Mouse (Mus musculus) limb, embryonic 10.5 days (tissue): ENCODE data around the gene Rasgef1a. TPM values are rescaled to one million over a fixed set of nuclear protein-coding genes. Genes with fewer than 3 reads are reported as not detected.
A peak's percentile ranks its signal among the peaks of the same experiment; 100 is the strongest.

Source experiments
- DNase-seq: peaks from one replicate; pipeline ENCODE4 v3.0.0-alpha.2; 2017; ENCODE audit warnings: low spot score
- H3K27ac ChIP-seq: fragments of 300-500 bp; sonication (generic); 2 replicates; pipeline ENCODE4 v1.5.1; 2016; ENCODE audit warnings: mild to moderate bottlenecking
- H3K27me3 ChIP-seq: fragments of 300-500 bp; sonication (generic); 2 replicates; pipeline ENCODE4 v1.6.1; 2016; ENCODE audit warnings: low read depth, mild to moderate bottlenecking; ENCODE audit not compliant: poor library complexity, severe bottlenecking
- H3K36me3 ChIP-seq: fragments of 300-500 bp; sonication (generic); 2 replicates; pipeline ENCODE4 v1.6.1; 2016; ENCODE audit warnings: mild to moderate bottlenecking, moderate library complexity
- H3K4me1 ChIP-seq: fragments of 300-500 bp; sonication (generic); 2 replicates; pipeline ENCODE4 v1.6.1; 2016
- H3K4me3 ChIP-seq: fragments of 300-500 bp; sonication (generic); 2 replicates; pipeline ENCODE4 v1.5.1; 2016; ENCODE audit warnings: mild to moderate bottlenecking, moderate library complexity
- H3K9me3 ChIP-seq: fragments of 300-500 bp; sonication (generic); replicated peaks from 2 replicates; pipeline ENCODE4 v1.6.1; 2016; ENCODE audit warnings: mild to moderate bottlenecking
- WGBS: fragments of 180-500 bp; shearing (Covaris S2); methylation state at CpG from one replicate; pipeline ENCODE4 v1.1.7; 2016; 5-methylcytosine and 5-hydroxymethylcytosine counted together
- polyA plus RNA-seq: library from polyadenylated mRNA; unstranded; fragments of >200 nt; fragmentation: Nextera tagmentation; extraction: Ambion mirVana; gene quantifications from 2 replicates; pipeline ENCODE4 v1.2.1, GENCODE M21; 2016

The Rasgef1a gene
- polyA plus RNA-seq, 1 experiment from 2014 or later = not detected

DNA sequence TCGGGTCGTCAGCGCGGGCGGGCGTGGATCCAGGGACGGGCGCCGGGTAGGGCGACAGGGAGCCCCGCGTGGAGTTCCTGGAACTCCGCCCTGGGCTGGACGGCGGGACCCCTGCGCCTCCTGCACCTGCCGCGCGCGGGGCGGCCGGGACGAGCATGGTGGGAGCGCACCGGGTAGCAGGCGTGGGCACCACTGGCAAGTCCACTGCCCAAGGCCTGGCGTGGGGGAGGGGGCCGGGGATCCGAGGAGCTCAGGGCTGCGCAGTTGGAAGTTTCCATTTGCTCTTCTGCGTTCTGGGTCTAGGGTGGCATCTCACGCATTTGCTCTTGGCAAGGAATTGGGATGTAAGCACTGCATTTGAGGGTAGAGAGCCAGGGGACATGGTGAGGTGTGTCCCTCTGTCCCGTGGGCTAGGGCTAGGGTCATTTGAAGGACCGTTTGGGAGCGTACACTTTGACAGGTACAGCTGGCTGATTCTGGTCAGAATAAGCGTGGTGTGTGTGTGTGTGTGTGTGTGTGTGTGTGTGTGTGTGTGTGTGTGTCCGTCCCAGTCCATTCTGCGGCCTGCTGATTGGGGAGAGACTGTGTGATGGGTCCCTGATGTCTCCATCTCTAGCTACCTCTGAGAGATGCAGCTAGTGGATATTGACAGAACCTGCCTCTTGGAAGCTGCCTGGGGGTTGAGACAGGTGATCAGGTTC, 528 bp downstream of the Rasgef1a start:
- Histone ChIP-seq H3K4me1 (peaks cover 3% of the 10 kb centered on the region), H3K27ac (no peak overlapping the region), H3K9me3 (no peaks in the 10 kb centered on the region), H3K36me3 (no peaks in the 10 kb centered on the region), H3K4me3 (peak overlapping the region; percentile 47), H3K27me3 (peaks cover 76% of the 10 kb centered on the region)
- WGBS = 13% methylated on average over 38 of the region's 38 CpGs
- peak; percentile 37 for DNase-seq

DNA sequence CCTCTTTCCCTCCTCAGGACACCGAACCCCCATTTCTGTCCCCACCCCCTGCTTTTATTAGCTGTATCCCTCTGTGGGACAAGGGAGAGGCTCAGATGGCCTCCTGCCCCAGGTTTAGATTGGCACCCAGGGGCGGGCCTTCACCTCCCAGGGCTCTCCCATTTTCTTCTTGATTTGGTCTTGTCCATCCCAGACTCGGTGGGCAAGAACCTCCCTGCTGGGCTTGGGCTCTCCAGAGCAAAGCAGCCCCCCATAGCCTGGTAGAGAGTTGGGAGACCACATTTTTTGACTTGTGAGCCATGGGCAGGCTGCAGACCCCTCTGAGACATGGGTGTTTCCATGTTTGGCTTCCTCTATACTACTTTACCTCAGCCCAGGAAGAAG, 1.1 kb downstream of the Rasgef1a start:
- peaks cover 3% of the 10 kb centered on the region for H3K4me1 ChIP-seq

DNA sequence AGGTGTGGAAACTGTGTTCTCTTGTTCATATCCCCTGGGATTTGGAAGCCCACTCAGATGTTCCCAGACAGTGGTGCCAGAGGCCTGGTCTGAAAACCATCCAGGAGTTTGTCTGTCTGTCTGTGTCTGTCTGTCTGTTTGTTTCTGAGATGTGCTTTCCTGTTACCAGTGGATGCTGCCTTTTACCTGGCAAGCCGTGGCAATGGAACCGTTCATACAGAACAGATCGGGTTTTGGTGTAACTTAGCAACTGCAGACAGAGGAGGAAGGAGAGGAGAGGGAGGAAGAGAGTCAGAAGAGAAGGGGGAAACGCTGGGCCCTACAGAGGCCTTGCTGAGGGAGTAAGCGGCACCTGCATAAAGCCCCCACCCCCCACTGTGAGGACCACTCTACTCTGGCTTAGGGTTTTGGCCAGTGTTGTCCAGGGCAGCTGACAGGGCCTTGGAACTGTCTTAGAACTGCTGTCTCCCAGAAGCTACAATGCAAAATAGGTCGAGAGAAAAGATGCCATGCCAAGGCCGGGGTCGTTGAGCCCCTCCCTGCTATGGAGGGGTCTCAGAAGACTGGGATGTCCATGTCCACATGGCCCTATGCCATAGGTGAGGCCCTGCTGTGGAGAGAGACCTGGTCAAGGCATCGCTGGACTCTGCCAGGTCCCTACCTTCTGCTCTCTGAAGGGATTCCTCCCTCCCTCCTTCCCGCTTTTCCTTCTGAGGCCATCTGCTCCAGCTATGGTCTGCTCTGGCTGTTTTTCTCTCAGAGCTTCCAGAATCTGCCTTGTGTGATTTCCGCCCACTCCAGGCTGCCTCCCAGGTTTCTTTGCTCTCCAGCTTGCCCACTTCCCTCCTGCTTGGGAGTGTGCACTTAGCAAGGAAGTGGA, 2.0 kb downstream of the Rasgef1a start:
- H3K4me3 ChIP-seq = no peak overlapping the region
- peaks cover 86% of the 10 kb centered on the region for H3K27me3 ChIP-seq
- no peak for DNase-seq
- H3K36me3 ChIP-seq = no peaks in the 10 kb centered on the region
- WGBS = 82% methylated on average over 11 of the region's 11 CpGs
- H3K9me3 ChIP-seq = no peaks in the 10 kb centered on the region
- peaks cover 3% of the 10 kb centered on the region for H3K4me1 ChIP-seq
- no peak overlapping the region for H3K27ac ChIP-seq

More for the DNA sequence above, 1.1 kb downstream of the Rasgef1a start:
- H3K27ac ChIP-seq = no peak overlapping the region
- no peaks in the 10 kb centered on the region for H3K36me3 ChIP-seq
- H3K4me3 ChIP-seq = no peak overlapping the region
- H3K27me3 ChIP-seq = peaks cover 77% of the 10 kb centered on the region
- WGBS = 74% methylated on average over 3 of the region's 3 CpGs
- no peaks in the 10 kb centered on the region for H3K9me3 ChIP-seq
- no peak for DNase-seq

DNA sequence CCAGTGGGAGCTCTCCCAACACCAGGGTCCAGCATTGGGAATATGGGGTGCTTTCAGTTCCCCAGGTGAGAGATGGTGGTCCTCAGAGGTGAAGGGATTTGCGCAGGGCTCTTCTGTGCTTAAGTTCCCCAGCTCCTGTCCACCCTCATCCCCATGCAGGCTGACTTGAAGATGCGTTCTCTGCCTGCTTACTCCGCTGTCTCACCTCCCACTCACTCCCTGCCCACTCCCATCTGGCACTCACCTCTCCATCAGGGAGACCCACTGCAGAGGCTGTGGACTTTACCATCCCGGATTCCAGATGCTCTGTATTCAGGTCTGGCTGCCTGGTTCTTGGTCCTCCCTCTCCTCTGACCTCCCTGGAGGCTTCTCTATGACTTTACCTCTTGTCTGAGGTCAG, 3.6 kb downstream of the Rasgef1a start:
- 82% methylated on average over 4 of the region's 4 CpGs for whole genome bisulfite sequencing
- no peak for DNase-seq
- Histone ChIP-seq H3K4me3 (no peak overlapping the region), H3K4me1 (peaks cover 3% of the 10 kb centered on the region), H3K27me3 (peaks cover 83% of the 10 kb centered on the region), H3K9me3 (no peaks in the 10 kb centered on the region), H3K36me3 (no peaks in the 10 kb centered on the region), H3K27ac (no peak overlapping the region)

DNA sequence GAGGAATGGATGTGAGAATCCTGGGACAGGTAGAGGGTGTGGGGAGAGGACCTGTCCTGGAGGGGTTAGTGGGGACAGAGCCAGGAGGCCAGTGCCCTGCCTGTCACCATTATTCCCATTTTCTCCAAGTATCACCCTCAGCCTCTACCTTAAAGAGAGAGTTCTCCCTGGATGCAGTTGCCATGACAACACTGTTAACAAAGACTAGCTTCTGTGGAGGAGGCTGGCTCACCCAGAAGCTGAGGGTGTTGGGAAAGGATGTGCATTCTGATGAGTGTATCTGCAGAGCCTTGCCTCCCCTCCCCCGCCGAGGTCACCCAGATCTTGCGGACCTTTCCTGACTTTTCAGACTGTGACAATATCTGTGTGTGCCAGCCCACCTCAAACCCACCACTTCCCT, 4.7 kb downstream of the Rasgef1a start:
- H3K4me3 ChIP-seq = no peak overlapping the region
- 92% methylated on average over 3 of the region's 3 CpGs for WGBS
- DNase-seq = no peak
- H3K4me1 ChIP-seq = peaks cover 3% of the 10 kb centered on the region
- no peaks in the 10 kb centered on the region for H3K36me3 ChIP-seq
- peaks cover 72% of the 10 kb centered on the region for H3K27me3 ChIP-seq
- H3K27ac ChIP-seq = no peak overlapping the region
- no peaks in the 10 kb centered on the region for H3K9me3 ChIP-seq

DNA sequence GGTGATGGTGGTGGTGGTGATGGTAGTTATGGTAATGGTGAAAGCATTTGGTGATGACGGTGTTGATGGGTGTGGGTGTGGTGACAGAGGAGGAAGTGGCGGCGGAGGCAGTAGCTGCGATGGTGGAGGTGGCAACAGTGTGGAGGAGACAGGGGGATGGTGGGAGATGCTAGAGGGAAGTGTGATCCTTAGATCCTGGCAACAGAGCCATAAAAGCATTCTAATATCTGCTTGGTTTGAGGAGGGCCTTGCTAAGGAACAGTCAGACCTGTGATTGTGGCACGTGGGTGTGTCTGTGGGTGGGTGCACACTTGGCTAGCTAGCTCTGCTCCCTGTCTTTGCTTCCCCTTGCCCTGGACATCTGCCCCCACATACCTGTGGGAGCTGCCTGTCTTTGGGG, 7.4 kb downstream of the Rasgef1a start:
- Histone ChIP-seq H3K36me3 (no peaks in the 10 kb centered on the region), H3K27ac (no peak overlapping the region), H3K27me3 (peaks cover 49% of the 10 kb centered on the region), H3K4me1 (no peaks in the 10 kb centered on the region), H3K4me3 (no peak overlapping the region), H3K9me3 (no peaks in the 10 kb centered on the region)
- DNase-seq = no peak
- WGBS = 42% methylated on average over 5 of the region's 5 CpGs

DNA sequence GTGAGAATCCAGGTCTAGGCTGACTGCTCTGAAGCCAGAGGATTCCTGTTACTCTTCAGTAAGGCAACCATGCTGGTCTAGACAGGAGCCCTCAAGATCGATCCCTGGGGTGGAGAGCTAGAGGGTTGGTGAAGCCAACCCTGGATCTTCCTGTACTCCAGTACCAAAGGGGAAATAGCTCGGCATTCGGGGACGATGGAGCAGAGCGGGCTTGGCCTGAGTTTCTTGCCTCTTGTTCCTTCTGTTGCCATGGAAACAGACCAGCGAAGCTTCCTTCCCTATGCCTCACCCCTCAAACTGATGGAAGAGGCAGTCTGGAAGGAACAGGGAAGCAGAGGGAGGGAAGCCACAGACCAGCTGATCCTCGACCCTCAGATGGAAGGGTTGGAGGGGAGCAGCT, 8.3 kb downstream of the Rasgef1a start:
- H3K4me3 ChIP-seq = no peak overlapping the region
- DNase-seq = no peak
- no peak overlapping the region for H3K27ac ChIP-seq
- H3K36me3 ChIP-seq = no peaks in the 10 kb centered on the region
- H3K27me3 ChIP-seq = peaks cover 39% of the 10 kb centered on the region; the same call in 1 of the 2 replicates
- H3K9me3 ChIP-seq = no peaks in the 10 kb centered on the region
- 55% methylated on average over 7 of the region's 7 CpGs for WGBS
- no peaks in the 10 kb centered on the region for H3K4me1 ChIP-seq

DNA sequence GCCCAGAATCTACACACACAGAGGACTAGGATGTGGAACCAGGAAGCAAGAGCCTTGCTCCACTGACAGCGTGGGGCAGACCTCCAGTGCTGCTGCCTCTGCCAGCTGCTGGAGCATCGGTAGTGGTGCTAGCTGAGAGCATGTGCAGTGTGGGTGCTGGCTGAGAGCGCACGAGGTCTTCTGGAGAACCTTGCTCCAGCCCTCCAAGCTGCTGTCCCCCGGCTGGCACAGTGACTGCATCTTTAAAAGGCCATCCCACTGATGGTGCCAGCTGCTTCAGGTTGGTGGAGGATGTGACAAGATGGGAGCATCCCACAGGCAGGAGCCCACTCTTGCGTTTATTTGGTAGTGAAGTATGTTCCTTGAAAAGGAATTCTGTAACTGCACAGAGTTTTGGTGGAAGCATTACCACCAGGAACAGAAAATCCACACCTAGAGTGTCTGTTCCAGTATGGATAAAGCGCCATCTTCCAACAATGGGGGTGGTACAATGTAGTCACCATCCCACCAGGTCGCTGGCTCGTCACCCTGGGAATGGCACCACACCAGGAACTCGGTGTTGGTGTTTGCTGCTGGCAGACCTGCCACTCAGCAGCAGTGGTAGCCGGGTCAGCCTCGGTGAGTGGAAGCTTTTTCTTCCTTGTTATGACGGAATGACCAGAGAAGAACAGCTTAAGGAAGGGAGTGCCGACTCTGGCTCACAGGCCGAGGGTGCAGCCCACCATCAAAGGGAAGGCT, 11.8 kb downstream of the Rasgef1a start:
- WGBS = 69% methylated on average over 15 of the region's 15 CpGs
- no peaks in the 10 kb centered on the region for H3K36me3 ChIP-seq
- H3K4me1 ChIP-seq = no peaks in the 10 kb centered on the region
- no peak for DNase-seq
- H3K27ac ChIP-seq = no peak overlapping the region
- peaks cover 15% of the 10 kb centered on the region; the same call in 1 of the 2 replicates for H3K27me3 ChIP-seq
- H3K4me3 ChIP-seq = no peak overlapping the region
- no peaks in the 10 kb centered on the region for H3K9me3 ChIP-seq

DNA sequence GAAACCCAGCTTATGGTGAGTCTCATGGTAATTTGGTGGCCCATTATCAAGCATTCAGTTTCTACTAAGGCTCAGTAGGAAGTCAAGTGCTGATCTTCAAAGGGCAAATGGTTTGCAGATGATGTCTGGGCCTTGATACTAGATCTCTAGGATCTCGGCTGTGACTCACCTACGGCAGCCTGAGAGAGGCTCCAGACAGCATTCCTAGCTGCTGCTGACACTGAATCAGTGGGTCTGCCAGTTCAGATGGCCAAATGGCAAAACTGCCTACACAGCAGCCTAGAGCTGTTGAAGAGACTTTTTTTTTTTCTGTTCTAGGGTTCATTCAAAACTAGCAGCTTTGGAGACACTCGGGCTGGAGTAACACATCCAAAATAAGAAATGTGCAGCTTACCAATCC, 15.8 kb downstream of the Rasgef1a start:
- no peaks in the 10 kb centered on the region for H3K36me3 ChIP-seq
- H3K4me3 ChIP-seq = no peak overlapping the region
- WGBS = 80% methylated on average over 3 of the region's 3 CpGs
- H3K9me3 ChIP-seq = no peaks in the 10 kb centered on the region
- 0 out of 2 replicates have a peak, but pooled peaks cover 4% of the 10 kb centered on the region for H3K27me3 ChIP-seq
- DNase-seq = no peak
- no peaks in the 10 kb centered on the region for H3K4me1 ChIP-seq
- no peak overlapping the region for H3K27ac ChIP-seq

DNA sequence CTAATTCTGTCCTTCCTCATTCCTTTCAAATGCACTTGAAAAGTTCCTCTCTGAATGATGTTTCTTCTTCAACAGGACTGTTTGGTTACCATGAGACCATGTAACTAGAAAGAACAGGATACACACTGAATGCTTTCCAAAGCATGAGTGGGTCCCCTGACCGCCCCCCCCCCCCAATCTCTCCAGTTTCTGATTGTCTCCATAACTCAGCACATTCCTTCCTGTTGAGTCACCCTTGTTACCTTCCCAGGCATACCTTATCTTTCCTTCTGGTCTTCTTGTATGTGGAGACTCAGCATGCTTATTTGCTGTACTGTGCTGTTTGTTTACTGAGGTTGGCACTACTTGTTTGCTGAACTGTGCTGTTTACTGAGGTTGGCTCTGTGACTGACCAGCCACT, 20.2 kb downstream of the Rasgef1a start:
- no peak for DNase-seq
- no peaks in the 10 kb centered on the region for H3K36me3 ChIP-seq
- H3K27me3 ChIP-seq = no peaks in the 10 kb centered on the region
- H3K9me3 ChIP-seq = no peaks in the 10 kb centered on the region
- no peak overlapping the region for H3K4me3 ChIP-seq
- WGBS = 69% methylated on average over 1 of the region's 1 CpGs
- H3K4me1 ChIP-seq = no peaks in the 10 kb centered on the region
- H3K27ac ChIP-seq = no peak overlapping the region

DNA sequence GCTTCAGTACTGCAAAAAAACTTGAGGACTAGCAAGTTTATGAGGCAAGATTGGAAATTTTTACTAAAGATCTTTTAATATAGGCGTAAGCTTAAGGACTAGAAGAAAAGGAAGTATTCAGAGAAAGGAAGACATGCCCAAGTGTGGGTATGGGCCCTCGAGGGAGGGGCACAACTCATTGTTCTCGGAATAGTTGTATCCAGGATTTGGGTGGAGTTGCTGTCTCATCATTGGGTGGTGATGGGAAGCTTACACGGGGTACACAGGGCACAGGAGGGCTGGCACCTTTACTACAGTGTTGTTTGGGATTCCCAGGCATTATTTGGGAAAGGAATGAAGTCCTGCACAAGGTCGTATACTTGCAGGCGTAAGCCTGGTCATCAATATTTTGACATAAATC, 24.4 kb downstream of the Rasgef1a start:
- WGBS = 71% methylated on average over 6 of the region's 6 CpGs
- Histone ChIP-seq H3K4me3 (no peak overlapping the region), H3K36me3 (no peaks in the 10 kb centered on the region), H3K27ac (no peak overlapping the region), H3K9me3 (no peaks in the 10 kb centered on the region), H3K27me3 (no peaks in the 10 kb centered on the region), H3K4me1 (no peaks in the 10 kb centered on the region)
- no peak for DNase-seq

DNA sequence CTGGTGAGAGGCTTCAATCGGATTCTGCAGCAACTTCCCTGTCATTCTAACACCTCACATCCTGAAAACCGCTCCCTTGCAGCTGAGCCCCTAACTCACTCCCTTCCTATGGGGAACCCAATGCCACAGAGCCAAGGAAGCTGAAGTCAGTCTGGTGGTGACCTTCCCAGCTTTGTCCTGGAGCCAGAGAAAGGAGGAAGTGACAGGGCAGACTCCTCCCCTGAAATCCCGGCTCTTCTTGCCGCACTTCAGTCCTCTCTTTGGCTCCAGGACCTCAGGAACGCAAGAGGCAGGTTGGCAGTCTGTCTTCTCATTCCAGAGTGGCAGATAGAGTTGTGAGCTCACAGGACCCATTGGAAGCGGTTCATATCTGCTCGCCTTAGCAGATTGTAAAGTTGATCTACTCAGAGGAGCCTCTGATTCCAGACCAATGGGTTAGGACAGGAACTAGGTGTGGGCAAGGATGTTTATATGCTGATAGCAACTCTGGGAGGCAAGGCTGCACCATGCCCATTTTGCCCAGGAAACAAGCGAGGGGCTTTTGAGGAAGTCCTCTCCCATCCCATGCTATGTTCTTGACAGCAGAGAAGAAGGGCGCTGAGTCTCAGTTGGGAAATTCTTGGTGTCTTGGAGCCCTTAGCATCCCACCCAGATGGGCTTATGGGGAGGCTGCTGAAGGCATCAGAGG, 25.0 kb downstream of the Rasgef1a start:
- no peaks in the 10 kb centered on the region for H3K9me3 ChIP-seq
- H3K36me3 ChIP-seq = no peaks in the 10 kb centered on the region
- WGBS = 69% methylated on average over 9 of the region's 9 CpGs
- H3K27me3 ChIP-seq = no peaks in the 10 kb centered on the region
- H3K4me1 ChIP-seq = no peaks in the 10 kb centered on the region
- no peak overlapping the region for H3K27ac ChIP-seq
- no peak for DNase-seq
- no peak overlapping the region for H3K4me3 ChIP-seq
